Comparison of ENCODE assay signal across 20 mouse cellular contexts in the genomic region with DNA sequence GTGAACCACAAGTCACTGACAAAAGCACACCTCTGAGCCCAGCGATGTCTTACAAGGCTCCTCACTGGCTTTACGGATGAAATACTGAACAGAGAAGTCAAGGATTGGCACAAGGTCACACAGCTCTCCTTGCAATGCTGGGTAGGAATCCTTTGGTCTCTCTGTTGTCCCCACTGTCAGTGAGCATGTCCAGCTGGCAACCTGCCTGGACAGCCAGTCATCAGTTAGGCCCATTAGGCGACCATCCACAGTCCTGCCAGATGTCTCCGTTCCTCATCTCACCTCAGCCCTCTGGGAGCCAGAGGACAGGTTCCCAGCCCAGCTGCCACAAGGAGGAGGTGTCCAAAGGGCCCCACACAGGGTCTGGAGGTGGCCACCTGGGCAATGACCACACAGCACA. TPM values are rescaled to one million over a fixed set of nuclear protein-coding genes. Genes with fewer than 3 reads are reported as not detected.
DNase-seq lines count a peak whose midpoint lies in the region; ATAC-seq and TF ChIP-seq lines count a peak whose summit lies in the region.
"Had no signal": no experiment of that assay in that cellular context is flagged by ENCODE, and none has a peak within 500 bp of the region (broad histone marks: within the 10 kb centered on the region; RNA-seq: fewer than 3 reads in every experiment).

No protein-coding gene starts in this region.

- no peak for TF ChIP-seq CTCF in hindbrain, postnatal 0 days (IDR thresholded peaks at IDR 0.05; ENCODE audit: low read depth)

- peaks cover 2% of the 10 kb centered on the region; the same call in 1 of the 2 replicates for H3K4me1 ChIP-seq in hindbrain, embryonic 12.5 days
- no peaks in the 10 kb centered on the region for H3K4me1 ChIP-seq in hindbrain, postnatal 0 days (ENCODE audit: insufficient read depth, low read length)
- no peaks in the 10 kb centered on the region for H3K4me1 ChIP-seq in stomach, embryonic 16.5 days (ENCODE audit: control insufficient read depth, insufficient read depth, low read length)

- H3K27ac ChIP-seq in hindbrain, embryonic 12.5 days = no peak overlapping the region
- no peak overlapping the region for H3K27ac ChIP-seq in hindbrain, postnatal 0 days
- H3K27ac ChIP-seq in stomach, embryonic 16.5 days (ENCODE audit: low read length) = no peak overlapping the region
- H3K27ac ChIP-seq: macrophage; neural tube, embryonic 12.5 days had no signal

- H3K4me2 ChIP-seq in hindbrain, embryonic 12.5 days (replicated peaks) = no peak overlapping the region
- no peak overlapping the region for H3K4me2 ChIP-seq in hindbrain, postnatal 0 days (ENCODE audit: low read depth, low read length)
- no peak overlapping the region for H3K4me2 ChIP-seq in stomach, embryonic 16.5 days (ENCODE audit: low read depth, low read length)
- H3K4me2 ChIP-seq: liver, embryonic 11.5 days; midbrain, embryonic 11.5 days; neural tube, embryonic 12.5 days had no signal

- H3K4me3 ChIP-seq in hindbrain, embryonic 12.5 days = no peak overlapping the region
- H3K4me3 ChIP-seq in hindbrain, postnatal 0 days (ENCODE audit: low read length) = no peak overlapping the region
- H3K4me3 ChIP-seq in stomach, embryonic 16.5 days (replicated peaks; ENCODE audit: low read length) = no peak overlapping the region
- H3K4me3 ChIP-seq: limb, embryonic 10.5 days; neural tube, embryonic 12.5 days had no signal

- 0 out of 2 replicates have a peak, but pooled peaks have one; percentile 23 for ATAC-seq in hindbrain, embryonic 12.5 days (ENCODE audit: low FRiP score)
- no peak for ATAC-seq in hindbrain, postnatal 0 days
- peak; percentile 15; the same call in 1 of the 2 replicates for ATAC-seq in stomach, embryonic 16.5 days (ENCODE audit: insufficient read depth, low FRiP score)

- no peaks in the 10 kb centered on the region for H3K9me3 ChIP-seq in hindbrain, embryonic 12.5 days (replicated peaks)
- no peaks in the 10 kb centered on the region for H3K9me3 ChIP-seq in hindbrain, postnatal 0 days (ENCODE audit: low read length)
- H3K9me3 ChIP-seq in stomach, embryonic 16.5 days (replicated peaks; ENCODE audit: control insufficient read depth, low read length) = no peaks in the 10 kb centered on the region
- H3K9me3 ChIP-seq: limb, embryonic 10.5 days; neural tube, embryonic 12.5 days had no signal

- peaks cover 11% of the 10 kb centered on the region; the same call in 1 of the 2 replicates for H3K27me3 ChIP-seq in hindbrain, embryonic 12.5 days
- H3K27me3 ChIP-seq in hindbrain, postnatal 0 days (ENCODE audit: insufficient read depth, low read length) = no peaks in the 10 kb centered on the region
- H3K27me3 ChIP-seq in stomach, embryonic 16.5 days (ENCODE audit: control insufficient read depth, insufficient read depth, low read length) = no peaks in the 10 kb centered on the region

- 82% methylated on average over 4 of the region's 4 CpGs for WGBS in hindbrain, embryonic 12.5 days
- WGBS in hindbrain, postnatal 0 days = 54% methylated on average over 4 of the region's 4 CpGs
- 68% methylated on average over 4 of the region's 4 CpGs for WGBS in stomach, embryonic 16.5 days

- DNase-seq in hindbrain, postnatal 0 days (ENCODE audit: low spot score) = no peak
- DNase-seq in lung, postnatal 10 days = peak; percentile 34
- DNase-seq in lung, postnatal 25 days (ENCODE audit: low spot score) = no peak
- peak; percentile 29 for DNase-seq in adipocyte (ENCODE audit: low spot score)
- DNase-seq in spleen, adult 12 weeks (ENCODE audit: low spot score) = no peak
- DNase-seq: cerebellum, adult 11-12 months; gastrocnemius, postnatal 25 days; heart, postnatal 10 days; layer of hippocampus, postnatal 36 days; right cerebral cortex, postnatal 25 days; thymus, postnatal 36 days had no signal

- no peaks in the 10 kb centered on the region for H3K36me3 ChIP-seq in hindbrain, embryonic 12.5 days
- H3K36me3 ChIP-seq in hindbrain, postnatal 0 days (ENCODE audit: insufficient read depth, low read length) = no peaks in the 10 kb centered on the region
- no peaks in the 10 kb centered on the region for H3K36me3 ChIP-seq in stomach, embryonic 16.5 days (ENCODE audit: control insufficient read depth, insufficient read depth, low read length)
- H3K36me3 ChIP-seq: neural tube, embryonic 12.5 days had no signal

- no peak overlapping the region for H3K9ac ChIP-seq in hindbrain, embryonic 12.5 days
- H3K9ac ChIP-seq in hindbrain, postnatal 0 days (replicated peaks; ENCODE audit: low read length) = no peak overlapping the region
- no peak overlapping the region for H3K9ac ChIP-seq in stomach, embryonic 16.5 days (ENCODE audit: low read length)
- H3K9ac ChIP-seq: neural tube, embryonic 12.5 days had no signal

RNA-seq across cellular contexts. Expression of gene Vstm2l, which starts 17.3 kb away (rescaled TPM):
- polyA plus RNA-seq in hindbrain, embryonic 12.5 days (2016; fragmentation: Nextera tagmentation; extraction: Ambion mirVana) = 13.7 and 15.3 TPM in 2 replicates
- total RNA-seq in hindbrain, postnatal 0 days (2014; rRNA removed) = 318 and 326 TPM in 2 replicates
- polyA plus RNA-seq in hindbrain, postnatal 0 days (2015; fragmentation: Nextera tagmentation; extraction: Ambion mirVana) = 46.4 TPM in 2 replicates
- 0.19 TPM in 1 of 2 replicates, not detected in the other for polyA plus RNA-seq in stomach, embryonic 16.5 days (2015; fragmentation: Nextera tagmentation; extraction: Ambion mirVana)
- total RNA-seq: gastrocnemius, postnatal 25 days; MEL; monocyte, adult 5-6 weeks had no signal
- polyA plus RNA-seq: limb, embryonic 10.5 days; macrophage had no signal

Comparison
In these comparisons a context has a peak if more than half of its experiments do, and no peak if none do; other contexts are left out.
1. DNase-seq: peak in lung, postnatal 10 days (single experiment) and adipocyte (single experiment); none in hindbrain, postnatal 0 days (single experiment), lung, postnatal 25 days (single experiment) and spleen, adult 12 weeks (single experiment).
2. RNA of gene Vstm2l, which starts 17.3 kb away (polyA plus RNA-seq): 46.4 TPM in hindbrain, postnatal 0 days and 13.7 to 15.3 TPM in hindbrain, embryonic 12.5 days; 0.19 TPM in stomach, embryonic 16.5 days; every median in the first group is over 10 times any median in the second.